26 mouse cellular contexts compared by ENCODE assay signal in the genomic region with DNA sequence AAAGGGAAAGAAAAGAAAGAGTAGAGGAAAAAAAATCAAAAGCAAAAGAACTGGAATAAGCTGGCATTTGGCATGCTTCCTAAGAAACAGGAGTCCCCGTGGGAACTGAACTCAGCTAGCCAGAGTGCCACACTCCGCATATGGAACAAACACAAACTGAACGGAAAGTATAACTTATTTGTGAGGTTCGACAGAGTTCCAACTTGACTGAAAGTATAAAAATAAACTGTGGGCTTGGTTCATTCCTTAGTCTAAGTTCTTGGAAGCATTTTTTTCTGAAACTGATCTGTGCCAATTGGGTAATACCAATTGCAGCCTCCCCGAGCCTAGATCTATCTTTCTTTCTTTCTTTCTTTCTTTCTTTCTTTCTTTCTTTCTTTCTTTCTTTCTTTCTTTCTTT. TPM values are rescaled to one million over a fixed set of nuclear protein-coding genes. Genes with fewer than 3 reads are reported as not detected.
DNase-seq lines count a peak whose midpoint lies in the region; ATAC-seq and TF ChIP-seq lines count a peak whose summit lies in the region.
"Had no signal": no experiment of that assay in that cellular context is flagged by ENCODE, and none has a peak within 500 bp of the region (broad histone marks: within the 10 kb centered on the region; RNA-seq: fewer than 3 reads in every experiment).

No protein-coding gene starts in this region.

- WGBS in embryonic facial prominence, embryonic 14.5 days: 54% methylated on average over 5 of the region's 5 CpGs
- WGBS in embryonic facial prominence, embryonic 10.5 days: 79% methylated on average over 5 of the region's 5 CpGs
- WGBS in midbrain, postnatal 0 days: 43% methylated on average over 5 of the region's 5 CpGs
- WGBS in midbrain, embryonic 11.5 days: 74% methylated on average over 5 of the region's 5 CpGs

- no peaks in the 10 kb centered on the region for H3K9me3 ChIP-seq in embryonic facial prominence, embryonic 14.5 days (ENCODE audit: control insufficient read depth, low read length)
- no peaks in the 10 kb centered on the region for H3K9me3 ChIP-seq in embryonic facial prominence, embryonic 10.5 days
- no peaks in the 10 kb centered on the region for H3K9me3 ChIP-seq in midbrain, postnatal 0 days (ENCODE audit: low read length)
- H3K9me3 ChIP-seq in midbrain, embryonic 11.5 days (ENCODE audit: control insufficient read depth, low read length): no peaks in the 10 kb centered on the region
- H3K9me3 ChIP-seq: embryonic facial prominence, embryonic 12.5 days; heart, embryonic 10.5 days; hindbrain, embryonic 13.5 days had no signal

- H3K4me1 ChIP-seq in embryonic facial prominence, embryonic 14.5 days (ENCODE audit: control insufficient read depth, insufficient read depth, low read length): no peaks in the 10 kb centered on the region
- H3K4me1 ChIP-seq in embryonic facial prominence, embryonic 10.5 days: no peaks in the 10 kb centered on the region
- no peaks in the 10 kb centered on the region for H3K4me1 ChIP-seq in midbrain, postnatal 0 days (ENCODE audit: insufficient read depth, low read length)
- H3K4me1 ChIP-seq in midbrain, embryonic 11.5 days (ENCODE audit: control insufficient read depth, insufficient read depth, low read length): no peaks in the 10 kb centered on the region
- H3K4me1 ChIP-seq: embryonic facial prominence, embryonic 12.5 days; hindbrain, embryonic 13.5 days had no signal

- H3K4me3 ChIP-seq in embryonic facial prominence, embryonic 14.5 days (ENCODE audit: low read depth, low read length): no peak overlapping the region
- no peak overlapping the region for H3K4me3 ChIP-seq in embryonic facial prominence, embryonic 10.5 days
- H3K4me3 ChIP-seq in layer of hippocampus, adult 2 months: no peak overlapping the region
- no peak overlapping the region for H3K4me3 ChIP-seq in midbrain, postnatal 0 days (ENCODE audit: low read depth, low read length)
- H3K4me3 ChIP-seq in midbrain, embryonic 11.5 days (ENCODE audit: low read depth, low read length): no peak overlapping the region
- H3K4me3 ChIP-seq: embryonic facial prominence, embryonic 12.5 days; heart, embryonic 10.5 days; hindbrain, embryonic 13.5 days had no signal

- no peak for TF ChIP-seq CTCF in layer of hippocampus, adult 2 months (conservative IDR thresholded peaks at IDR 0.05)
- no peak for TF ChIP-seq CTCF in midbrain, postnatal 0 days (IDR thresholded peaks at IDR 0.05)

- peak; percentile 65 for DNase-seq in embryonic facial prominence, embryonic 14.5 days (ENCODE audit: low spot score)
- DNase-seq in embryonic facial prominence, embryonic 10.5 days (ENCODE audit: low spot score): no peak
- no peak for DNase-seq in layer of hippocampus, adult 2 months (ENCODE audit: low spot score in 2 of 2)
- DNase-seq in layer of hippocampus, postnatal 36 days: no peak
- DNase-seq in midbrain, postnatal 0 days (ENCODE audit: low spot score): peak; percentile 37
- DNase-seq in midbrain, embryonic 11.5 days (ENCODE audit: low spot score, missing footprints): no peak
- DNase-seq in frontal cortex, postnatal 10 days (ENCODE audit: low spot score in 2 of 2): no peak
- DNase-seq in gastrocnemius, adult 8-10 months (ENCODE audit: low spot score in 2 of 2): no peak
- DNase-seq: adrenal gland, adult 2 months; adrenal gland, postnatal 25 days; B cell, adult 2 months; cerebellum, adult 11 months; cerebellum, adult 8-10 months; cerebellum, postnatal 14 days; embryo, embryonic 11 days; gastrocnemius, postnatal 36 days; heart, adult 18-20 months; heart, postnatal 10 days had no signal

- no peak overlapping the region for H3K27ac ChIP-seq in embryonic facial prominence, embryonic 14.5 days (replicated peaks; ENCODE audit: low read depth, low read length)
- H3K27ac ChIP-seq in embryonic facial prominence, embryonic 10.5 days (replicated peaks): no peak overlapping the region
- H3K27ac ChIP-seq in layer of hippocampus, adult 2 months: peak overlapping the region; percentile 65; the same call in 1 of the 2 replicates
- no peak overlapping the region for H3K27ac ChIP-seq in midbrain, postnatal 0 days (ENCODE audit: low read depth, low read length)
- H3K27ac ChIP-seq in midbrain, embryonic 11.5 days (ENCODE audit: low read depth, low read length): no peak overlapping the region
- H3K27ac ChIP-seq: embryonic facial prominence, embryonic 12.5 days; heart, embryonic 10.5 days; hindbrain, embryonic 13.5 days had no signal

- no peak overlapping the region for H3K9ac ChIP-seq in embryonic facial prominence, embryonic 14.5 days (ENCODE audit: low read depth, low read length)
- no peak overlapping the region for H3K9ac ChIP-seq in midbrain, postnatal 0 days (replicated peaks; ENCODE audit: low read length, poor library complexity, severe bottlenecking)
- H3K9ac ChIP-seq in midbrain, embryonic 11.5 days (ENCODE audit: low read length): no peak overlapping the region
- H3K9ac ChIP-seq: embryonic facial prominence, embryonic 12.5 days; hindbrain, embryonic 13.5 days had no signal

- H3K27me3 ChIP-seq in embryonic facial prominence, embryonic 14.5 days (replicated peaks; ENCODE audit: control insufficient read depth, insufficient read depth, low read length): no peaks in the 10 kb centered on the region
- no peaks in the 10 kb centered on the region for H3K27me3 ChIP-seq in embryonic facial prominence, embryonic 10.5 days (replicated peaks; ENCODE audit: low read depth, poor library complexity, severe bottlenecking)
- no peaks in the 10 kb centered on the region for H3K27me3 ChIP-seq in midbrain, postnatal 0 days (ENCODE audit: insufficient read depth, low read length)
- H3K27me3 ChIP-seq in midbrain, embryonic 11.5 days (ENCODE audit: control insufficient read depth, insufficient read depth, low read length): no peaks in the 10 kb centered on the region
- H3K27me3 ChIP-seq: embryonic facial prominence, embryonic 12.5 days; hindbrain, embryonic 13.5 days; Patski had no signal

- ATAC-seq in embryonic facial prominence, embryonic 14.5 days (ENCODE audit: low read depth): no peak
- no peak for ATAC-seq in midbrain, postnatal 0 days (ENCODE audit: low FRiP score)
- ATAC-seq in midbrain, embryonic 11.5 days (ENCODE audit: low FRiP score): no peak
- ATAC-seq: activated CD4-positive, CD25-positive, alpha-beta regulatory T cell, adult 4 months; CD4-positive, CD25-positive, alpha-beta regulatory T cell, adult 4 months; forebrain, embryonic 14.5 days; intestine, embryonic 16.5 days; Patski had no signal

- H3K4me2 ChIP-seq in embryonic facial prominence, embryonic 14.5 days (ENCODE audit: low read depth, low read length): no peak overlapping the region
- H3K4me2 ChIP-seq in midbrain, postnatal 0 days (ENCODE audit: low read depth, low read length, poor library complexity, severe bottlenecking): no peak overlapping the region
- no peak overlapping the region for H3K4me2 ChIP-seq in midbrain, embryonic 11.5 days
- H3K4me2 ChIP-seq: embryonic facial prominence, embryonic 12.5 days; hindbrain, embryonic 13.5 days had no signal

- peaks cover 49% of the 10 kb centered on the region; the same call in 1 of the 2 replicates for H3K36me3 ChIP-seq in embryonic facial prominence, embryonic 14.5 days (ENCODE audit: control insufficient read depth, insufficient read depth, low read length)
- peaks cover 27% of the 10 kb centered on the region for H3K36me3 ChIP-seq in embryonic facial prominence, embryonic 10.5 days (replicated peaks)
- H3K36me3 ChIP-seq in midbrain, postnatal 0 days (ENCODE audit: insufficient read depth, low read length): peaks cover 50% of the 10 kb centered on the region
- peaks cover 5% of the 10 kb centered on the region for H3K36me3 ChIP-seq in midbrain, embryonic 11.5 days (ENCODE audit: control insufficient read depth, insufficient read depth, low read length)

RNA-seq across cellular contexts. Expression of gene Ttc12, which starts 18.6 kb away (rescaled TPM):
- polyA plus RNA-seq in embryonic facial prominence, embryonic 14.5 days (2014; fragmentation: Nextera tagmentation; extraction: Ambion mirVana): 2.0 TPM in 2 replicates
- polyA plus RNA-seq in embryonic facial prominence, embryonic 10.5 days (2016; fragmentation: Nextera tagmentation; extraction: Ambion mirVana): 1.4 and 1.6 TPM in 2 replicates
- 1 to 10 TPM; 2.0 to 2.1 TPM for total RNA-seq in layer of hippocampus, adult 2 months (2021)
- total RNA-seq in layer of hippocampus, postnatal 36 days (2021): 1 to 10 TPM; 1.3 to 1.4 TPM
- total RNA-seq in midbrain, postnatal 0 days (2014; rRNA removed): 1.8 and 2.0 TPM in 2 replicates
- polyA plus RNA-seq in midbrain, postnatal 0 days (2015; fragmentation: Nextera tagmentation; extraction: Ambion mirVana): 1.3 and 2.1 TPM in 2 replicates
- 2.1 and 3.2 TPM in 2 replicates for polyA plus RNA-seq in midbrain, embryonic 11.5 days (2014; fragmentation: Nextera tagmentation; extraction: Ambion mirVana)
- 1 to 10 TPM in 1 of 4 experiments, under 1 TPM in 3; 0.82 to 1.0 (median 0.91) TPM for total RNA-seq in gastrocnemius, adult 8-10 months (2022)
- polyA plus RNA-seq: activated CD4-positive, CD25-positive, alpha-beta regulatory T cell, adult 4 months; CD4-positive, CD25-positive, alpha-beta regulatory T cell, adult 4 months had no signal

Comparison
In these comparisons a context has a peak if more than half of its experiments do, and no peak if none do; other contexts are left out.
1. DNase-seq: peak in embryonic facial prominence, embryonic 14.5 days (single experiment) and midbrain, postnatal 0 days (single experiment); none in embryonic facial prominence, embryonic 10.5 days (single experiment), layer of hippocampus, adult 2 months (0 of 2), layer of hippocampus, postnatal 36 days (0 of 2), midbrain, embryonic 11.5 days (single experiment), frontal cortex, postnatal 10 days (0 of 2) and gastrocnemius, adult 8-10 months (0 of 2).